Mouse (Mus musculus) lung, embryonic 14.5 days (tissue): ENCODE measurements at regions not wholly inside any gene's neighbourhood (a gene's known extent, or its start where the extent isn't known, plus 50 kb on each side); places are given as distances from the start of the nearest gene placed in this dataset.
A peak's percentile ranks its signal among the peaks of the same experiment; 100 is the strongest.
"Not testable (repeated sequence)": the region's sequence is repeated elsewhere in the genome, so short reads cannot be mapped to it uniquely, and the experiment has no call there.

Experiments used
- ATAC-seq: fragments of 200-750 bp; cut with Nextera tagmentation; 2 replicates; pipeline ENCODE4 v1.8.0; 2017; ENCODE audit warnings: mild to moderate bottlenecking, moderate TSS enrichment, moderate library complexity; ENCODE audit not compliant: insufficient read depth
- DNase-seq: peaks from one replicate; pipeline ENCODE4 v3.0.0-alpha.2; 2015
- H3K27ac ChIP-seq: fragments of 300-500 bp; sonication (generic); 2 replicates; pipeline ENCODE4 v1.5.1; 2014; ENCODE audit warnings: low read depth, mild to moderate bottlenecking, moderate library complexity
- H3K27me3 ChIP-seq: fragments of 300-500 bp; sonication (generic); 2 replicates; pipeline ENCODE4 v1.6.1; 2014; ENCODE audit warnings: low read length, control low read depth; ENCODE audit not compliant: insufficient read depth
- H3K36me3 ChIP-seq: fragments of 300-500 bp; sonication (generic); 2 replicates; pipeline ENCODE4 v1.6.1; 2014; ENCODE audit warnings: control low read depth; ENCODE audit not compliant: insufficient read depth
- H3K4me1 ChIP-seq: fragments of 300-500 bp; sonication (generic); 2 replicates; pipeline ENCODE4 v1.6.1; 2014; ENCODE audit warnings: antibody characterized with exemption, control low read depth; ENCODE audit not compliant: insufficient read depth
- H3K4me2 ChIP-seq: fragments of 300-500 bp; sonication (generic); 2 replicates; pipeline ENCODE4 v1.6.1; 2014; ENCODE audit warnings: mild to moderate bottlenecking
- H3K4me3 ChIP-seq: fragments of 300-500 bp; sonication (generic); 2 replicates; pipeline ENCODE4 v1.5.1; 2014; ENCODE audit warnings: low read depth, low read length
- H3K9ac ChIP-seq: fragments of 300-500 bp; sonication (generic); 2 replicates; pipeline ENCODE4 v1.6.1; 2014
- H3K9me3 ChIP-seq: fragments of 300-500 bp; sonication (generic); 2 replicates; pipeline ENCODE4 v1.6.1; 2016; ENCODE audit warnings: low read depth, low read length, control low read depth
- CTCF ChIP-seq: IDR thresholded peaks from 2 replicates; pipeline ENCODE4 v1.5.1; 2016; ENCODE audit warnings: antibody characterized with exemption, low read depth
- WGBS: fragments of 180-500 bp; shearing (Covaris S2); extraction: QIAGEN DNeasy Blood & Tissue Kit; methylation state at CpG from one replicate; pipeline ENCODE4 v1.1.7; 2014; 5-methylcytosine and 5-hydroxymethylcytosine counted together

- no peak overlapping the region for H3K9ac ChIP-seq
- ATAC-seq (no peak), DNase-seq (peak; percentile 53)
- no peak overlapping the region for H3K4me2 ChIP-seq
- H3K27me3 ChIP-seq: no peaks in the 10 kb centered on the region; the same call in 1 of the 2 replicates
- H3K4me3 ChIP-seq: no peak overlapping the region
- TF ChIP-seq CTCF: peak; percentile 57
- no peaks in the 10 kb centered on the region for H3K9me3 ChIP-seq
- no peak overlapping the region for H3K27ac ChIP-seq
- 79% methylated on average over 1 of the region's 1 CpGs for WGBS
- no peaks in the 10 kb centered on the region for H3K36me3 ChIP-seq
- H3K4me1 ChIP-seq: no peaks in the 10 kb centered on the region; the same call in 1 of the 2 replicates
Measured at GRCm38 (mm10) chr6:84317026-84317425, 276.7 kb downstream of the Cyp26b1 start.

- H3K9ac ChIP-seq: no peak overlapping the region
- H3K27me3 ChIP-seq: no peaks in the 10 kb centered on the region
- H3K4me1 ChIP-seq: no peaks in the 10 kb centered on the region; the same call in 1 of the 2 replicates
- no peak for DNase-seq
- no peak for TF ChIP-seq CTCF
- no peak overlapping the region for H3K4me2 ChIP-seq
- no peak for ATAC-seq
- no peak overlapping the region for H3K27ac ChIP-seq
- 63% methylated on average over 8 of the region's 8 CpGs for WGBS
- no peaks in the 10 kb centered on the region for H3K9me3 ChIP-seq
- no peak overlapping the region for H3K4me3 ChIP-seq
- no peaks in the 10 kb centered on the region for H3K36me3 ChIP-seq
Measured at GRCm38 (mm10) chr6:84315175-84315912, 278.4 kb downstream of the Cyp26b1 start.

- Histone ChIP-seq H3K27ac (no peak overlapping the region), H3K9me3 (no peaks in the 10 kb centered on the region), H3K27me3 (no peaks in the 10 kb centered on the region), H3K4me1 (no peaks in the 10 kb centered on the region; the same call in 1 of the 2 replicates), H3K36me3 (no peaks in the 10 kb centered on the region), H3K4me3 (no peak overlapping the region), H3K4me2 (no peak overlapping the region), H3K9ac (no peak overlapping the region)
- ATAC-seq (no peak), DNase-seq (no peak)
- TF ChIP-seq CTCF: no peak
- 19% methylated on average over 4 of the region's 4 CpGs for WGBS
Measured at GRCm38 (mm10) chr6:84313797-84314196, 279.9 kb downstream of the Cyp26b1 start.

DNA sequence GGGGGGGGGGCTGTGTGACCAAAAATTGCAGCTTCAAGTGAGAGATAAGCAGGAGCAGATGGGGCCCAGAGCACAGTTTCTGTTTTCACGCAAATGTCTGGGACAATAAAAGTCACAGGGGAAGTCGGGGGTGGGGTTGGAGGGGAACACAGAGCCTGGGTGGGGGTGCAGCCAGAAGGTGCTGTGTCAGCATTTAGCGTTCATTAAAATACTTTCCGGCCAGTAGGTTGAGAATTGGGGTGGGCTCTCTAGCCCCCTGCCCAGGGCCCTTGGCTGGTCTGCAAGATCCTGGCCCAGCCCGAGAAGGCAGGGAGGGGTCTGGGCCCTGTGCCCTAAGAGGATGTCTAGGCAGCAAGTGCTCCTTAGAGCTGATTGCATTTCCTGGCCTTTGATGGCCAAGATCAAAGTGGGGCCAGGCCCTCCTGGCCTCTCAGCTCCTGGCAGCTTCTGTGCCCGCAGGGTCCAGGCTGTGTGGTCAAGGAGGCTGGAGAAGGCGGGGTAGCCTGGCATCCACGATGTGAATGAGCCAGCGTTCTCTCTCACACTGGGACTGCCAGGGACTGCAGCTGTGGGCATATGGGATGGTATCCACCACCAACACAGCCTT, 283.0 kb downstream of the Cyp26b1 start:
- Histone ChIP-seq H3K4me1 (no peaks in the 10 kb centered on the region; the same call in 1 of the 2 replicates), H3K9me3 (no peaks in the 10 kb centered on the region), H3K27ac (no peak overlapping the region), H3K27me3 (no peaks in the 10 kb centered on the region), H3K36me3 (no peaks in the 10 kb centered on the region), H3K4me2 (no peak overlapping the region), H3K9ac (no peak overlapping the region), H3K4me3 (no peak overlapping the region)
- DNase-seq: no peak
- WGBS: 56% methylated on average over 9 of the region's 9 CpGs
- no peak for TF ChIP-seq CTCF
- no peak for ATAC-seq

DNA sequence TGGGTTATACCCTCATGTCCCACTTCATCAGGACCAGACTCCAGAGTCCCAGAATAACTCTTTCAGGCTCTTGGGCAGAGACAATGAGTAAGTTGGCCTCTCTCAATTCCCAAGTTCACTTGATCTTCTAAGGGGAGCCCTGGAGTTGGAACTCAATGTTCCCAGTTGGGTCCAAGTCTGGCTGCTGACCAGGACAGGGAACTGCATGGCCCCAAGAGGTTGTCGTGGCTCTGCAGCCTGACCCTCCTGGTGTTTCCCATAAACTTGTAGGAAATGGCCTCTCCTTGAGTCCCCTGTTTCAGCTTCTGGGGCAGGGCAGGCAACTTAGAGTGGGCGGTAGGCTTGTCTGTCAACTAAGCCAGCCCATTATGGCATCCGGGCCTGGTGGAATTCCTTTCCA, 286.2 kb downstream of the Cyp26b1 start:
- no peak for ATAC-seq
- H3K4me3 ChIP-seq: no peak overlapping the region
- H3K27me3 ChIP-seq: no peaks in the 10 kb centered on the region
- WGBS: 76% methylated on average over 3 of the region's 3 CpGs
- no peaks in the 10 kb centered on the region for H3K9me3 ChIP-seq
- DNase-seq: no peak
- no peak overlapping the region for H3K27ac ChIP-seq
- no peaks in the 10 kb centered on the region for H3K36me3 ChIP-seq
- H3K4me2 ChIP-seq: no peak overlapping the region
- no peaks in the 10 kb centered on the region for H3K4me1 ChIP-seq
- TF ChIP-seq CTCF: no peak
- no peak overlapping the region for H3K9ac ChIP-seq

GRCm38 (mm10) chr6:84306585-84306984, 287.1 kb downstream of the Cyp26b1 start:
- no peaks in the 10 kb centered on the region for H3K9me3 ChIP-seq
- H3K27me3 ChIP-seq: no peaks in the 10 kb centered on the region
- no peak overlapping the region for H3K4me2 ChIP-seq
- ATAC-seq (no peak), DNase-seq (no peak)
- H3K4me3 ChIP-seq: no peak overlapping the region
- no peaks in the 10 kb centered on the region for H3K36me3 ChIP-seq
- TF ChIP-seq CTCF: no peak
- H3K9ac ChIP-seq: no peak overlapping the region
- no peaks in the 10 kb centered on the region for H3K4me1 ChIP-seq
- WGBS: 63% methylated on average over 13 of the region's 13 CpGs
- H3K27ac ChIP-seq: no peak overlapping the region

DNA sequence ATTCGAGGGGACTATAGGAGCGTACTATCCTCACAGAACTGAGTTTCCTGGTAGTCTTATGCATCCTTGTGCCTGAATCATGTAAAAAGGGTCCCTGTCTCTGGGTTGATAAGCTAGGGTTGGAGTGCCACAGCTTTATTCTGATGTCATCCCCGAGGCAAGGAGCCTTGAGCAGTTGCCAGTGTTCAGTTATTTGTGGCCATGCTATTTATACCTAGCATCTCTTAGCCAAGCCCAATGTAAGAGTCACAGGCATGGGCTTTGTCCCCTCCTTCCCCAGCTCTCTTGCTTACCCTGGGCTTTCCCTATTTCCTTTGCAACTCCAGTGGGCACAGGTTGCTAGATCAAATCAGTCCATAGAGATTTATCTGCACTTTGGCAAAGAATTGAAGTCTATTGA, 288.6 kb downstream of the Cyp26b1 start:
- H3K9me3 ChIP-seq: no peaks in the 10 kb centered on the region
- no peak overlapping the region for H3K4me2 ChIP-seq
- 84% methylated on average over 3 of the region's 3 CpGs for WGBS
- H3K27me3 ChIP-seq: no peaks in the 10 kb centered on the region
- H3K9ac ChIP-seq: no peak overlapping the region
- H3K36me3 ChIP-seq: no peaks in the 10 kb centered on the region
- DNase-seq: no peak
- TF ChIP-seq CTCF: no peak
- ATAC-seq: no peak
- H3K4me1 ChIP-seq: no peaks in the 10 kb centered on the region
- H3K27ac ChIP-seq: no peak overlapping the region
- H3K4me3 ChIP-seq: no peak overlapping the region

GRCm38 (mm10) chr6:84302916-84303315, 290.8 kb downstream of the Cyp26b1 start:
- DNase-seq, ATAC-seq, H3K4me2 ChIP-seq, H3K4me3 ChIP-seq, H3K27me3 ChIP-seq, H3K9ac ChIP-seq, H3K9me3 ChIP-seq, H3K36me3 ChIP-seq, H3K4me1 ChIP-seq, H3K27ac ChIP-seq: not testable (repeated sequence)
- WGBS: 85% methylated on average over 3 of the region's 3 CpGs
